11 mouse cellular contexts compared by ENCODE assay signal in the genomic region with DNA sequence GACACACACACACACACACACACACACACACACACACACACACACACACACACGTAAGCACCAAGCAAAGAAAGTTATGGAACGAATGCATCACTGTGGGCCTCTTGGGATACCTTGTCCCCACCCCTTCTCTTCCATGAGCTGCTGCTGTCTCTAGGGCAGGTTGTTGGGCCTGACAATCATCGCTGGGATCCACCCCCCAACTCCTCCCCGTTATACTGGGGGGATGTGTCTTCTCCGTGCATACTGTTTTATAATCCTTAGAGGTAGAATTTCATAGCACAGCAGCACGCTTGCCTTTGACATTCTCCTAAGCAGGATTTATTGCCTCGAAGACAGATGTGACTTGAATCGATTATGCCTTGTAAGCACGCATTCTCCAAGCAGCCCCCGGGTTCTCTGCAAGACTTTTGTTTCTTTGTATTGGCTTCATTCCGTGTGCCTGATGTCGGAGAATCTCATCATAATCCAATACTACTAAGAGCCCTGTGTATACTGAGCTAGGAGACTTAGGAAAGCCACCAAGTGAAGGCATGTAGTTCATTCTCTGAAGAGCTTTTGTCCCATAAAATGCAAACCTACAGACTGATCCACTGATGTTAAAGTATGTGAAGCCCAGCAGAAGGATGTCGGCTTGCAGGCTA.
A peak's percentile ranks its signal among the peaks of the same experiment; 100 is the strongest.
DNase-seq lines count a peak whose midpoint lies in the region; ATAC-seq lines count a peak whose summit lies in the region.
"Had no signal": no experiment of that assay in that cellular context is flagged by ENCODE, and none has a peak within 500 bp of the region (broad histone marks: within the 10 kb centered on the region; RNA-seq: fewer than 3 reads in every experiment).

No protein-coding gene starts in this region.

- H3K9ac ChIP-seq in kidney, embryonic 14.5 days (ENCODE audit: low read depth, low read length): no peak overlapping the region
- no peak overlapping the region for H3K9ac ChIP-seq in embryonic facial prominence, embryonic 14.5 days (ENCODE audit: low read depth, low read length)
- peak overlapping the region; percentile 29; the same call in 1 of the 2 replicates for H3K9ac ChIP-seq in hindbrain, embryonic 14.5 days
- H3K9ac ChIP-seq: lung, embryonic 15.5 days had no signal

- H3K4me2 ChIP-seq in kidney, embryonic 14.5 days (replicated peaks; ENCODE audit: low read depth, low read length): peak overlapping the region; percentile 19; the same call in 1 of the 2 replicates
- H3K4me2 ChIP-seq in embryonic facial prominence, embryonic 14.5 days (ENCODE audit: low read depth, low read length): peak overlapping the region; percentile 50
- H3K4me2 ChIP-seq in hindbrain, embryonic 14.5 days (replicated peaks): peak overlapping the region; percentile 30
- H3K4me2 ChIP-seq: lung, embryonic 15.5 days had no signal

- H3K27me3 ChIP-seq in kidney, embryonic 14.5 days (ENCODE audit: control insufficient read depth, insufficient read depth, low read length): no peaks in the 10 kb centered on the region
- no peaks in the 10 kb centered on the region for H3K27me3 ChIP-seq in embryonic facial prominence, embryonic 14.5 days (replicated peaks; ENCODE audit: control insufficient read depth, insufficient read depth, low read length)
- H3K27me3 ChIP-seq in hindbrain, embryonic 14.5 days (ENCODE audit: control insufficient read depth, insufficient read depth, low read length): no peaks in the 10 kb centered on the region
- H3K27me3 ChIP-seq: lung, embryonic 15.5 days had no signal

- DNase-seq in kidney, adult 9 months: no peak
- peak; percentile 87 for DNase-seq in embryonic facial prominence, embryonic 14.5 days (ENCODE audit: low spot score)
- peak; percentile 71 for DNase-seq in hindbrain, embryonic 14.5 days (ENCODE audit: low spot score)
- DNase-seq in neural tube, embryonic 10.5 days (ENCODE audit: extremely low spot score, low spot score): peak; percentile 23
- DNase-seq in kidney, adult 18-20 months: no peak
- no peak for DNase-seq in cerebellum, postnatal 14 days
- DNase-seq in yolk sac, embryonic 10.5 days (ENCODE audit: low spot score): no peak
- DNase-seq: right cerebral cortex, adult 18-20 months; thymus, postnatal 25 days had no signal

- no peaks in the 10 kb centered on the region for H3K4me1 ChIP-seq in kidney, embryonic 14.5 days (ENCODE audit: control insufficient read depth, insufficient read depth, low read length)
- H3K4me1 ChIP-seq in embryonic facial prominence, embryonic 14.5 days (ENCODE audit: control insufficient read depth, insufficient read depth, low read length): peaks cover 27% of the 10 kb centered on the region
- H3K4me1 ChIP-seq in hindbrain, embryonic 14.5 days (replicated peaks; ENCODE audit: control insufficient read depth, insufficient read depth, low read length): peaks cover 28% of the 10 kb centered on the region
- H3K4me1 ChIP-seq: lung, embryonic 15.5 days had no signal

- H3K9me3 ChIP-seq in kidney, embryonic 14.5 days (ENCODE audit: control insufficient read depth, low read length): no peaks in the 10 kb centered on the region
- no peaks in the 10 kb centered on the region for H3K9me3 ChIP-seq in embryonic facial prominence, embryonic 14.5 days (ENCODE audit: control insufficient read depth, low read length)
- H3K9me3 ChIP-seq in hindbrain, embryonic 14.5 days (ENCODE audit: control insufficient read depth, low read length): no peaks in the 10 kb centered on the region
- H3K9me3 ChIP-seq: lung, embryonic 15.5 days had no signal

- no peaks in the 10 kb centered on the region for H3K36me3 ChIP-seq in kidney, embryonic 14.5 days (ENCODE audit: control insufficient read depth, insufficient read depth, low read length)
- no peaks in the 10 kb centered on the region for H3K36me3 ChIP-seq in embryonic facial prominence, embryonic 14.5 days (ENCODE audit: control insufficient read depth, insufficient read depth, low read length)
- H3K36me3 ChIP-seq in hindbrain, embryonic 14.5 days (replicated peaks; ENCODE audit: control insufficient read depth, insufficient read depth): no peaks in the 10 kb centered on the region
- H3K36me3 ChIP-seq: lung, embryonic 15.5 days had no signal

- 0 out of 2 replicates have a peak overlapping the region, but pooled peaks have one; percentile 1 for H3K4me3 ChIP-seq in kidney, embryonic 14.5 days (ENCODE audit: low read length)
- peak overlapping the region; percentile 17 for H3K4me3 ChIP-seq in embryonic facial prominence, embryonic 14.5 days (ENCODE audit: low read depth, low read length)
- no peak overlapping the region for H3K4me3 ChIP-seq in hindbrain, embryonic 14.5 days (replicated peaks; ENCODE audit: low read length)
- H3K4me3 ChIP-seq: lung, embryonic 15.5 days had no signal

- WGBS in kidney, embryonic 14.5 days: 44% methylated on average over 13 of the region's 13 CpGs
- WGBS in embryonic facial prominence, embryonic 14.5 days: 19% methylated on average over 13 of the region's 13 CpGs
- 14% methylated on average over 13 of the region's 13 CpGs for WGBS in hindbrain, embryonic 14.5 days

- H3K27ac ChIP-seq in kidney, embryonic 14.5 days (ENCODE audit: low read depth, low read length): no peak overlapping the region
- peak overlapping the region; percentile 71 for H3K27ac ChIP-seq in embryonic facial prominence, embryonic 14.5 days (replicated peaks; ENCODE audit: low read depth, low read length)
- peak overlapping the region; percentile 85 for H3K27ac ChIP-seq in hindbrain, embryonic 14.5 days
- H3K27ac ChIP-seq: lung, embryonic 15.5 days had no signal

- 0 out of 2 replicates have a peak, but pooled peaks have one; percentile 52 for ATAC-seq in kidney, embryonic 14.5 days (ENCODE audit: low FRiP score, low TSS enrichment)
- ATAC-seq in embryonic facial prominence, embryonic 14.5 days (ENCODE audit: low read depth): peak; percentile 95
- peak; percentile 85 for ATAC-seq in hindbrain, embryonic 14.5 days (ENCODE audit: low FRiP score)

Comparison
In these comparisons a context has a peak if more than half of its experiments do, and no peak if none do; other contexts are left out.
1. DNase-seq: peak in embryonic facial prominence, embryonic 14.5 days (single experiment), hindbrain, embryonic 14.5 days (single experiment) and neural tube, embryonic 10.5 days (single experiment); none in kidney, adult 9 months (single experiment), kidney, adult 18-20 months (single experiment), cerebellum, postnatal 14 days (0 of 2) and yolk sac, embryonic 10.5 days (single experiment).
2. Peak in every context shown above with its lines, with median percentiles within 50 percentile points of each other: ATAC-seq and H3K4me2 ChIP-seq.